Mouse (Mus musculus) G1E (cell line): ENCODE results near the gene Gtf2f2.

Source experiments
- CTCF ChIP-seq: IDR thresholded peaks from 2 replicates; pipeline ENCODE4 v1.5.1; 2012; ENCODE audit warnings: low read depth, low read length, inconsistent platforms, mixed read lengths
- GATA1 ChIP-seq: IDR thresholded peaks from 2 replicates; pipeline ENCODE4 v1.6.1; 2012; ENCODE audit warnings: borderline replicate concordance, low read length, inconsistent platforms, mixed read lengths
- GATA2 ChIP-seq: IDR thresholded peaks from 2 replicates; pipeline ENCODE4 v1.6.1; 2012; ENCODE audit warnings: low read depth, low read length, inconsistent platforms, borderline replicate concordance
- POLR2AphosphoS5 ChIP-seq: IDR thresholded peaks from 2 replicates; pipeline ENCODE4 v1.6.1; 2012; ENCODE audit warnings: low read depth, low read length, inconsistent platforms; ENCODE audit not compliant: insufficient replicate concordance
- TAL1 ChIP-seq: conservative IDR thresholded peaks from 2 replicates; pipeline ENCODE4 v1.6.1; 2012; ENCODE audit warnings: low read depth, low read length, inconsistent platforms, mixed read lengths

DNA sequence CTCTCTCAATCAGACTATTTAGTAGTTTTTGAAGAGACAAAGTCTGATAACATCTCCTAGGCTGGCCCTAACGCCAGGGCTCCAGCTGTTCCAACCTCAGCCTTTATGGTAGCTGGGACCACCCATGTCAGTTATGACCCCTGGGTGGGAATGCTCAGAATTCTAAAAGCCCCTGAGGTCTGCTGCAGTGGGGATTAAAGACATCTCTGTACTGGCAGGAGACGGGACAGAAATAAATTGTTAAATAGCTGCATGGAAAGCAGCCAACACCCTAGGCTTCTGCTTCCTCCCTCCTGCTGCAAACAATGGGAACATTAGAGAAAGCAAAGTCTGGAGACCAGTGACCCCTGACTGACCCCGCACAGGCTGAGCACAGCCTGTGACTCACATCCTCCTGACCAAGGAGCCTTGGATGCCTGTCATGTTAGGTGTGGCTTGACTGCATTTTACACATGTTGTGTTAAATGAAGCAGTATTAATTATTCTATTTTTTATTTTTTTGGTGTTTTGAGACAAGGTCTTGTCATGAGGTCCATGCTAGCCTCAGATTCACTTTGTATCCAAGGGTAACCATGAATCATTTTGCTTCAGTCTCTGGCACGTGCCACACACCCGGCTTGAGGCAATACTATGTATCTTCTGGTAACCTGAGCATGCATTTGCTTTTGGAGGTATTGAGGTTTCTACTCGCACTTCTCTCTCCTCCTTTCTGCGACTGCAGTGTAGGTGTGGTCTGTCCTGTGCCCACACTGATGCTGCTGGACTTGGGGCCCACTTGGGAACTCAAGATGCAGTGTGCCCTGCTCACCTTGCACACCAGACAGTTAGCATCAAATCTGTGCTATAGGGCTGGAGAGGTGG, 146.9 kb downstream of the Gtf2f2 start:
- no peak for TF ChIP-seq CTCF
- no peak for TF ChIP-seq POLR2AphosphoS5
- no peak for TF ChIP-seq GATA2
- no peak for TF ChIP-seq TAL1
- no peak for TF ChIP-seq GATA1
